Mouse (Mus musculus) stomach, embryonic 14.5 days (tissue): ENCODE data around the gene Furin. TPM values are rescaled to one million over a fixed set of nuclear protein-coding genes. Genes with fewer than 3 reads are reported as not detected.

Experiments used
- ATAC-seq: fragments of 200-750 bp; cut with Nextera tagmentation; 2 replicates; pipeline ENCODE4 v1.8.0; 2017; ENCODE audit warnings: low read depth, moderate TSS enrichment; ENCODE audit not compliant: insufficient number of reproducible peaks, insufficient read depth, low FRiP score
- H3K27ac ChIP-seq: fragments of 300-500 bp; sonication (generic); 2 replicates; pipeline ENCODE4 v1.5.1; 2014; ENCODE audit warnings: mild to moderate bottlenecking, low read length, moderate library complexity, mixed read lengths
- H3K27me3 ChIP-seq: fragments of 300-500 bp; sonication (generic); 2 replicates; pipeline ENCODE4 v1.6.1; 2014; ENCODE audit warnings: low read length, control low read depth, mixed read lengths; ENCODE audit not compliant: control insufficient read depth, insufficient read depth
- H3K36me3 ChIP-seq: fragments of 300-500 bp; sonication (generic); 2 replicates; pipeline ENCODE4 v1.6.1; 2014; ENCODE audit warnings: mild to moderate bottlenecking, control low read depth, low read length, moderate library complexity, mixed read lengths; ENCODE audit not compliant: control insufficient read depth, insufficient read depth
- H3K4me1 ChIP-seq: fragments of 300-500 bp; sonication (generic); 2 replicates; pipeline ENCODE4 v1.6.1; 2014; ENCODE audit warnings: low read length, control low read depth, mixed read lengths; ENCODE audit not compliant: control insufficient read depth, insufficient read depth
- H3K4me2 ChIP-seq: fragments of 300-500 bp; sonication (generic); replicated peaks from 2 replicates; pipeline ENCODE4 v1.6.1; 2014; ENCODE audit warnings: low read depth, low read length, control low read depth
- H3K4me3 ChIP-seq: fragments of 300-500 bp; sonication (generic); 2 replicates; pipeline ENCODE4 v1.5.1; 2014; ENCODE audit warnings: low read depth, low read length, control low read depth
- H3K9ac ChIP-seq: fragments of 300-500 bp; sonication (generic); replicated peaks from 2 replicates; pipeline ENCODE4 v1.6.1; 2014; ENCODE audit warnings: low read depth, mild to moderate bottlenecking, control low read depth, low read length, moderate library complexity, mixed read lengths
- H3K9me3 ChIP-seq: fragments of 300-500 bp; sonication (generic); 2 replicates; pipeline ENCODE4 v1.6.1; 2016; ENCODE audit warnings: low read depth, low read length, control low read depth; ENCODE audit not compliant: control insufficient read depth
- WGBS: fragments of 180-500 bp; shearing (Covaris S2); extraction: QIAGEN DNeasy Blood & Tissue Kit; methylation state at CpG from one replicate; pipeline ENCODE4 v1.1.7; 2014; 5-methylcytosine and 5-hydroxymethylcytosine counted together
- polyA plus RNA-seq: library from polyadenylated mRNA; unstranded; fragments of >200 nt; fragmentation: Nextera tagmentation; extraction: Ambion mirVana; gene quantifications from 2 replicates; pipeline ENCODE4 v1.2.1, GENCODE M21; 2014

Gene Furin
- polyA plus RNA-seq, 1 experiment from 2014 or later = 12.4 TPM

- ATAC-seq = no peak
- 92% methylated on average over 15 of the region's 15 CpGs for WGBS
- H3K27ac ChIP-seq = no peak overlapping the region
- H3K36me3 ChIP-seq = peaks cover 51% of the 10 kb centered on the region
- H3K4me3 ChIP-seq = no peak overlapping the region
- no peak overlapping the region for H3K4me2 ChIP-seq
- no peaks in the 10 kb centered on the region for H3K9me3 ChIP-seq
- no peaks in the 10 kb centered on the region for H3K27me3 ChIP-seq
- no peak overlapping the region for H3K9ac ChIP-seq
- peaks cover 6% of the 10 kb centered on the region; the same call in 1 of the 2 replicates for H3K4me1 ChIP-seq
These were observed 13.1 kb downstream of the Furin start for GRCm38 (mm10) chr7:80392119-80392518.

- H3K27ac ChIP-seq = peak within 1 kb of the TSS; percentile 56; the same call in 1 of the 2 replicates
- 16% methylated on average over 33 of the region's 33 CpGs for WGBS
- peak; percentile 44; the same call in 1 of the 2 replicates for ATAC-seq
- peak within 1 kb of the TSS; percentile 45 for H3K4me2 ChIP-seq
- H3K4me3 ChIP-seq = peak within 1 kb of the TSS; percentile 17
- H3K27me3 ChIP-seq = no peaks in the 10 kb centered on the region
- H3K9me3 ChIP-seq = no peaks in the 10 kb centered on the region
- peak within 1 kb of the TSS; percentile 11 for H3K9ac ChIP-seq
- peaks cover 6% of the 10 kb centered on the region; the same call in 1 of the 2 replicates for H3K4me1 ChIP-seq
- H3K36me3 ChIP-seq = peaks cover 27% of the 10 kb centered on the region
These were observed 17.3 kb downstream of the Furin start, which contains the start of gene Fes for GRCm38 (mm10) chr7:80387633-80388543. Gene Fes, minus strand, starts transcription at chr7:80387946.

GRCm38 (mm10) chr7:80387033-80387632 lies 18.1 kb downstream of the Furin start:
- peaks cover 20% of the 10 kb centered on the region for H3K36me3 ChIP-seq
- H3K9me3 ChIP-seq = no peaks in the 10 kb centered on the region
- peak overlapping the region; percentile 45 for H3K4me2 ChIP-seq
- ATAC-seq = no peak
- peaks cover 6% of the 10 kb centered on the region; the same call in 1 of the 2 replicates for H3K4me1 ChIP-seq
- peak overlapping the region; percentile 17 for H3K4me3 ChIP-seq
- 38% methylated on average over 17 of the region's 17 CpGs for WGBS
- peak overlapping the region; percentile 18; the same call in 1 of the 2 replicates for H3K27ac ChIP-seq
- peak overlapping the region; percentile 11 for H3K9ac ChIP-seq
- no peaks in the 10 kb centered on the region for H3K27me3 ChIP-seq

- H3K4me3 ChIP-seq = 0 out of 2 replicates have a peak overlapping the region, but pooled peaks have one; percentile 3
- H3K4me1 ChIP-seq = peaks cover 6% of the 10 kb centered on the region; the same call in 1 of the 2 replicates
- WGBS = 43% methylated on average over 18 of the region's 18 CpGs
- peak; percentile 57; the same call in 1 of the 2 replicates for ATAC-seq
- no peaks in the 10 kb centered on the region for H3K9me3 ChIP-seq
- 0 out of 2 replicates have a peak overlapping the region, but pooled peaks have one; percentile 22 for H3K27ac ChIP-seq
- H3K36me3 ChIP-seq = peaks cover 12% of the 10 kb centered on the region
- peak overlapping the region; percentile 45; the same call in 1 of the 2 replicates for H3K4me2 ChIP-seq
- H3K27me3 ChIP-seq = no peaks in the 10 kb centered on the region
- H3K9ac ChIP-seq = no peak overlapping the region
These were observed 18.9 kb downstream of the Furin start for GRCm38 (mm10) chr7:80386235-80386930.

GRCm38 (mm10) chr7:80382919-80383318 lies 22.3 kb downstream of the Furin start:
- 68% methylated on average over 11 of the region's 11 CpGs for WGBS
- H3K4me2 ChIP-seq = no peak overlapping the region
- no peaks in the 10 kb centered on the region for H3K9me3 ChIP-seq
- H3K27me3 ChIP-seq = no peaks in the 10 kb centered on the region
- no peak overlapping the region for H3K9ac ChIP-seq
- H3K27ac ChIP-seq = no peak overlapping the region
- peaks cover 2% of the 10 kb centered on the region; the same call in 1 of the 2 replicates for H3K4me1 ChIP-seq
- H3K4me3 ChIP-seq = no peak overlapping the region
- no peaks in the 10 kb centered on the region for H3K36me3 ChIP-seq
- ATAC-seq = no peak

- H3K36me3 ChIP-seq = no peaks in the 10 kb centered on the region; the same call in 1 of the 2 replicates
- H3K4me2 ChIP-seq = no peak overlapping the region
- H3K4me1 ChIP-seq = no peaks in the 10 kb centered on the region
- H3K27ac ChIP-seq = no peak overlapping the region
- H3K27me3 ChIP-seq = no peaks in the 10 kb centered on the region
- no peak overlapping the region for H3K4me3 ChIP-seq
- H3K9me3 ChIP-seq = no peaks in the 10 kb centered on the region
- 57% methylated on average over 13 of the region's 13 CpGs for WGBS
- no peak for ATAC-seq
- no peak overlapping the region for H3K9ac ChIP-seq
These were observed 25.7 kb downstream of the Furin start for GRCm38 (mm10) chr7:80379531-80379930.

GRCm38 (mm10) chr7:80377471-80377870 lies 27.8 kb downstream of the Furin start:
- ATAC-seq = no peak
- H3K4me2 ChIP-seq = no peak overlapping the region
- no peaks in the 10 kb centered on the region for H3K4me1 ChIP-seq
- H3K9ac ChIP-seq = no peak overlapping the region
- H3K9me3 ChIP-seq = no peaks in the 10 kb centered on the region
- no peak overlapping the region for H3K4me3 ChIP-seq
- H3K27me3 ChIP-seq = no peaks in the 10 kb centered on the region
- H3K27ac ChIP-seq = no peak overlapping the region
- 31% methylated on average over 6 of the region's 6 CpGs for WGBS
- no peaks in the 10 kb centered on the region; the same call in 1 of the 2 replicates for H3K36me3 ChIP-seq

GRCm38 (mm10) chr7:80376192-80376591 lies 29.0 kb downstream of the Furin start:
- Histone ChIP-seq H3K4me3 (no peak overlapping the region), H3K4me1 (no peaks in the 10 kb centered on the region), H3K27ac (no peak overlapping the region), H3K9ac (no peak overlapping the region), H3K9me3 (no peaks in the 10 kb centered on the region), H3K4me2 (no peak overlapping the region), H3K36me3 (no peaks in the 10 kb centered on the region; the same call in 1 of the 2 replicates), H3K27me3 (no peaks in the 10 kb centered on the region)
- ATAC-seq = no peak
- 78% methylated on average over 10 of the region's 10 CpGs for WGBS
